Mouse (Mus musculus): ENCODE measurements at regions not wholly inside any gene's neighbourhood (a gene's known extent, or its start where the extent isn't known, plus 50 kb on each side); places are given as distances from the start of the nearest gene placed in this dataset.

GRCm38 (mm10) chr10:120593876-120594275 is 117.6 kb upstream of the Hmga2 start:
- Histone ChIP-seq H3K27ac (no peak overlapping the region), H3K27me3 (ENCODE audit: insufficient read depth, low read length) (no peaks in the 10 kb centered on the region), H3K9ac (ENCODE audit: low read depth, low read length) (no peak overlapping the region), H3K9me3 (replicated peaks; ENCODE audit: low read length) (no peaks in the 10 kb centered on the region), H3K4me3 (replicated peaks; ENCODE audit: low read depth, low read length) (no peak overlapping the region), H3K4me1 (replicated peaks; ENCODE audit: insufficient read depth, low read length) (no peaks in the 10 kb centered on the region), H3K36me3 (ENCODE audit: insufficient read depth, low read length) (no peaks in the 10 kb centered on the region), H3K4me2 (ENCODE audit: low read length) (no peak overlapping the region)
- TF ChIP-seq CTCF (IDR thresholded peaks at IDR 0.05; ENCODE audit: low read depth), result no peak
- DNase-seq (ENCODE audit: low spot score) (no peak), ATAC-seq (replicated peaks; ENCODE audit: low FRiP score, low read depth) (no peak)

GRCm38 (mm10) chr10:120589659-120590058 is 113.4 kb upstream of the Hmga2 start:
- peak; percentile 27 for DNase-seq (ENCODE audit: low spot score)
- H3K4me1 ChIP-seq (replicated peaks; ENCODE audit: insufficient read depth, low read length), result no peaks in the 10 kb centered on the region
- no peak for TF ChIP-seq CTCF (IDR thresholded peaks at IDR 0.05; ENCODE audit: low read depth)
- H3K27me3 ChIP-seq (ENCODE audit: insufficient read depth, low read length), result no peaks in the 10 kb centered on the region
- no peak overlapping the region for H3K9ac ChIP-seq (ENCODE audit: low read depth, low read length)
- no peak overlapping the region for H3K4me3 ChIP-seq (replicated peaks; ENCODE audit: low read depth, low read length)
- H3K4me2 ChIP-seq (ENCODE audit: low read length), result no peak overlapping the region
- no peaks in the 10 kb centered on the region for H3K9me3 ChIP-seq (replicated peaks; ENCODE audit: low read length)
- no peak for ATAC-seq (replicated peaks; ENCODE audit: low FRiP score, low read depth)
- 37% methylated on average over 2 of the region's 2 CpGs for WGBS
- H3K27ac ChIP-seq, result no peak overlapping the region
- H3K36me3 ChIP-seq (ENCODE audit: insufficient read depth, low read length), result no peaks in the 10 kb centered on the region

GRCm38 (mm10) chr10:120587854-120588633 is 111.8 kb upstream of the Hmga2 start:
- ATAC-seq (replicated peaks; ENCODE audit: low FRiP score, low read depth) (no peak), DNase-seq (ENCODE audit: low spot score) (no peak)
- Histone ChIP-seq H3K27me3 (ENCODE audit: insufficient read depth, low read length) (no peaks in the 10 kb centered on the region), H3K4me1 (replicated peaks; ENCODE audit: insufficient read depth, low read length) (no peaks in the 10 kb centered on the region), H3K27ac (no peak overlapping the region), H3K36me3 (ENCODE audit: insufficient read depth, low read length) (no peaks in the 10 kb centered on the region), H3K4me3 (replicated peaks; ENCODE audit: low read depth, low read length) (no peak overlapping the region), H3K9me3 (replicated peaks; ENCODE audit: low read length) (no peaks in the 10 kb centered on the region), H3K9ac (ENCODE audit: low read depth, low read length) (no peak overlapping the region), H3K4me2 (ENCODE audit: low read length) (no peak overlapping the region)
- WGBS, result 70% methylated on average over 8 of the region's 8 CpGs
- no peak for TF ChIP-seq CTCF (IDR thresholded peaks at IDR 0.05; ENCODE audit: low read depth)

- no peak overlapping the region for H3K27ac ChIP-seq
These were observed 110.9 kb upstream of the Hmga2 start for GRCm38 (mm10) chr10:120587179-120587578.

GRCm38 (mm10) chr10:120582497-120582896 is 106.2 kb upstream of the Hmga2 start:
- ATAC-seq (replicated peaks; ENCODE audit: low FRiP score, low read depth), result no peak
- H3K36me3 ChIP-seq (ENCODE audit: insufficient read depth, low read length), result no peaks in the 10 kb centered on the region
- TF ChIP-seq CTCF (IDR thresholded peaks at IDR 0.05; ENCODE audit: low read depth), result no peak
- 0 out of 2 replicates have a peak, but pooled peaks cover 5% of the 10 kb centered on the region for H3K4me1 ChIP-seq (replicated peaks; ENCODE audit: insufficient read depth, low read length)
- H3K9ac ChIP-seq (ENCODE audit: low read depth, low read length), result no peak overlapping the region
- DNase-seq (ENCODE audit: low spot score), result peak; percentile 73
- no peaks in the 10 kb centered on the region for H3K27me3 ChIP-seq (ENCODE audit: insufficient read depth, low read length)
- no peak overlapping the region for H3K4me3 ChIP-seq (replicated peaks; ENCODE audit: low read depth, low read length)
- peak overlapping the region; percentile 17; the same call in 1 of the 2 replicates for H3K4me2 ChIP-seq (ENCODE audit: low read length)
- H3K9me3 ChIP-seq (replicated peaks; ENCODE audit: low read length), result no peaks in the 10 kb centered on the region
- no peak overlapping the region for H3K27ac ChIP-seq
- 17% methylated on average over 7 of the region's 7 CpGs for WGBS

More at GRCm38 (mm10) chr10:120587179-120587578, 110.9 kb upstream of the Hmga2 start:
- H3K4me3 ChIP-seq (replicated peaks; ENCODE audit: low read depth, low read length), result no peak overlapping the region
- no peak overlapping the region for H3K9ac ChIP-seq (ENCODE audit: low read depth, low read length)
- no peak overlapping the region for H3K4me2 ChIP-seq (ENCODE audit: low read length)
- no peaks in the 10 kb centered on the region for H3K36me3 ChIP-seq (ENCODE audit: insufficient read depth, low read length)
- 0 out of 2 replicates have a peak, but pooled peaks cover 5% of the 10 kb centered on the region for H3K4me1 ChIP-seq (replicated peaks; ENCODE audit: insufficient read depth, low read length)
- WGBS, result 74% methylated on average over 3 of the region's 3 CpGs
- DNase-seq (ENCODE audit: low spot score) (peak; percentile 71), ATAC-seq (replicated peaks; ENCODE audit: low FRiP score, low read depth) (no peak)
- H3K9me3 ChIP-seq (replicated peaks; ENCODE audit: low read length), result no peaks in the 10 kb centered on the region
- peak; percentile 68 for TF ChIP-seq CTCF (IDR thresholded peaks at IDR 0.05; ENCODE audit: low read depth)
- H3K27me3 ChIP-seq (ENCODE audit: insufficient read depth, low read length), result no peaks in the 10 kb centered on the region

- Histone ChIP-seq H3K4me2 (ENCODE audit: low read length) (no peak overlapping the region), H3K9ac (ENCODE audit: low read depth, low read length) (no peak overlapping the region), H3K27ac (no peak overlapping the region), H3K4me1 (replicated peaks; ENCODE audit: insufficient read depth, low read length) (0 out of 2 replicates have a peak, but pooled peaks cover 5% of the 10 kb centered on the region), H3K36me3 (ENCODE audit: insufficient read depth, low read length) (no peaks in the 10 kb centered on the region), H3K9me3 (replicated peaks; ENCODE audit: low read length) (no peaks in the 10 kb centered on the region), H3K4me3 (replicated peaks; ENCODE audit: low read depth, low read length) (no peak overlapping the region), H3K27me3 (ENCODE audit: insufficient read depth, low read length) (no peaks in the 10 kb centered on the region)
- TF ChIP-seq CTCF (IDR thresholded peaks at IDR 0.05; ENCODE audit: low read depth), result no peak
- DNase-seq (ENCODE audit: low spot score) (peak; percentile 22), ATAC-seq (replicated peaks; ENCODE audit: low FRiP score, low read depth) (no peak)
- 80% methylated on average over 6 of the region's 6 CpGs for WGBS
These were observed 105.3 kb upstream of the Hmga2 start for GRCm38 (mm10) chr10:120581547-120581946.
